Mouse (Mus musculus) testis, adult 2 months (tissue): ENCODE data around the gene Siva1. TPM values are rescaled to one million over a fixed set of nuclear protein-coding genes. Genes with fewer than 3 reads are reported as not detected.
A peak's percentile ranks its signal among the peaks of the same experiment; 100 is the strongest.

Source experiments
- H3K27ac ChIP-seq: fragments of 200-500 bp; 2 replicates; pipeline ENCODE4 v1.5.1; 2012; ENCODE audit warnings: low read depth, low read length; ENCODE audit not compliant: control insufficient read depth, insufficient read depth
- H3K27me3 ChIP-seq: fragments of 200-500 bp; 2 replicates; pipeline ENCODE4 v1.6.1; 2012; ENCODE audit warnings: mild to moderate bottlenecking, low read length, moderate library complexity; ENCODE audit not compliant: control insufficient read depth, insufficient read depth
- H3K36me3 ChIP-seq: fragments of 200-500 bp; 2 replicates; pipeline ENCODE4 v1.6.1; 2012; ENCODE audit warnings: mild to moderate bottlenecking, low read length; ENCODE audit not compliant: control insufficient read depth, insufficient read depth
- H3K4me1 ChIP-seq: fragments of 200-500 bp; 2 replicates; pipeline ENCODE4 v1.6.1; 2012; ENCODE audit warnings: low read length; ENCODE audit not compliant: control insufficient read depth, insufficient read depth
- H3K4me3 ChIP-seq: fragments of 200-500 bp; 2 replicates; pipeline ENCODE4 v1.5.1; 2012; ENCODE audit warnings: low read depth, mild to moderate bottlenecking, low read length, moderate library complexity, mixed read lengths; ENCODE audit not compliant: control insufficient read depth
- CTCF ChIP-seq: fragments of 200-500 bp; IDR thresholded peaks from 2 replicates; pipeline ENCODE4 v1.5.1; 2012; ENCODE audit warnings: low read depth, mild to moderate bottlenecking, inconsistent platforms, low read length, moderate library complexity; ENCODE audit not compliant: control insufficient read depth, insufficient read depth, insufficient replicate concordance
- POLR2A ChIP-seq: fragments of 200-500 bp; IDR thresholded peaks from 2 replicates; pipeline ENCODE4 v1.6.1; 2012; ENCODE audit warnings: low read depth, mild to moderate bottlenecking, inconsistent platforms, low read length, moderate library complexity; ENCODE audit not compliant: control insufficient read depth
- polyA plus RNA-seq: library from polyadenylated mRNA; depleted of rRNA; stranded (reverse); fragments of >200 nt; gene quantifications from 2 replicates; pipeline ENCODE4 v1.2.3, GENCODE M21; 2012; rRNA removed

Siva1 gene
- 36.0 and 41.7 TPM in 2 replicates for polyA plus RNA-seq

DNA sequence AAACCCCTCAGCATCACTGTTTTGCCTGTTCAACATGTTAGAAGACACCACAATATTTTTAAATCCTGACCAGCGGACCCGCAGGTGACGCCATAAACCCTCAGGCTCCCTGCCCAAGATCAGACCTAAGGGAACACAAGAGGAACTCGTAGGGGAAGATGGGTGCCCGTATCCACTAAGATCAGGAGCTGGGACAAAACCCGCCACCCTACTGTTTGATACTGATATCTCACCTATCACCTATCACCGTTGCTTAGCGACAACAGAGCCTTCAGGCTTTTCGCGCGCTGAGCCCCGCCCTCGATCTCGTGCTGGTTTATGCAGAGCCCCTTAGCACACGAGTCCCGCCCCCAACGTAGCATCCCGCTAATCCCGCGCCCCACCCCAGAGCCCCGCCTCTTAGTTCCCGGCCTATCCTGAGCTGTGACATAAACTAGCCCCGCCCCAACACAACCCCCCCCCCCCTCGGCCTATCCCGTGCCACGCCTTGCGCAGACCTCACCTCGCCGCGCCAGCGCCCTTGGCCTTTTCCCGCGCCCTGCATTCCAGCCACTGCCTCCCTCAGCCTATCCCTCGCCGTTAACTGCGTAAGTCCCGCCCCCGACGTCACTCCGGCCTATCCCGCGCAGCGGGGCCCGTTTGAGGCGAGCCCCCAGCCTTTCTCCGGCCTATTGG is at the start of gene Siva1:
Siva1 (plus strand) TSS at position 500 of the 675 bp plus-strand sequence.
- no peak for TF ChIP-seq CTCF
- TF ChIP-seq POLR2A, result peak; percentile 17; the same call in 1 of the 2 replicates
- H3K4me1 ChIP-seq, result peaks cover 26% of the 10 kb centered on the region
- H3K27me3 ChIP-seq, result no peaks in the 10 kb centered on the region

DNA sequence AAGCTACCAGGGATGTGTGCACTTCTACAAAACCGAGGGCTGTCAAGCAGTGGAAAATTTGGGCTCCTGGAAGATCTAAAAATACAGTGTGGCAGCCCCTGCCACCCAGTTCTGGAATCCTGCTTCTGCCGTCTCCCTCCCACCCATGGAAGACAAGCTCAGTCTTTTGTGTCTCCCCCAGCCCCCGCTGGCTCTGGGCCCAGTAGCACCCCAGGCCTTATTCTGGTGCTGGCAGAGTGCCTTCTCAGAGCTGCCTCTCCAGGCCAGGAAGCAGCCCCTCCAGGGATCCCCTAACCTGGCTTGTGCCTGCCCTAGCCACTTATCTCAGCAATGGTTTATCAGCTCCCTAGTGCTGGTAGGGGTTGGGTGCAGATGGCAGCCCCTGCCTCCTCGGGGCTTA is 49.5 kb upstream of the Siva1 start:
- no peak for TF ChIP-seq CTCF
- H3K4me1 ChIP-seq, result peaks cover 2% of the 10 kb centered on the region; the same call in 1 of the 2 replicates

More for the DNA sequence above, at the start of gene Siva1:
- Histone ChIP-seq H3K4me3 (peak within 1 kb of the TSS; percentile 93), H3K36me3 (no peaks in the 10 kb centered on the region), H3K27ac (peak within 1 kb of the TSS; percentile 95)

DNA sequence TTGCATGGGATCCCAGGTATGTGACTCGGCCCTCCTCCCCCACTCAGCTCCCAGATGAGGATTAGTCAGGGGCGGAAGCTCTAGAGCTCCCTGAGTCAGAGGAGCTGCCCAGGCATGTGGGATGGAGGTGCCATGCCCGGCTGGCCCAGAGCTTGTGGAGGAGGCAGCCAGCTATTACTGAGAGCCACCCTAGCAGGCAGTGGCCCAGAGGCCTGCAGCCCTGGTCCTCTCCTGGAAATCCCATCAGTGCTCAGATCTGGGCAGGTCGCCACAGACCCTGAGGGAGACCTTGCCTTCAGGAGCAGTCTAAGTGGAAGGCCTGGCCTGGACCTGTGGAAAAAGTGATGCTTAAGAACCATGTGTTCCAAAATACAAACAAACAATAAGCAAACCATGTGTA is 48.9 kb upstream of the Siva1 start:
- TF ChIP-seq POLR2A, result no peak
- TF ChIP-seq CTCF, result no peak
- no peak overlapping the region for H3K27ac ChIP-seq
- H3K27me3 ChIP-seq, result no peaks in the 10 kb centered on the region
- H3K36me3 ChIP-seq, result no peaks in the 10 kb centered on the region
- no peak overlapping the region for H3K4me3 ChIP-seq
- H3K4me1 ChIP-seq, result peaks cover 2% of the 10 kb centered on the region; the same call in 1 of the 2 replicates

More for the DNA sequence above, 49.5 kb upstream of the Siva1 start:
- Histone ChIP-seq H3K36me3 (no peaks in the 10 kb centered on the region), H3K27me3 (no peaks in the 10 kb centered on the region), H3K27ac (no peak overlapping the region), H3K4me3 (no peak overlapping the region)

GRCm38 (mm10) chr12:112596454-112596853 is 48.0 kb upstream of the Siva1 start:
- H3K4me3 ChIP-seq, result no peak overlapping the region
- H3K27me3 ChIP-seq, result no peaks in the 10 kb centered on the region
- H3K4me1 ChIP-seq, result peaks cover 2% of the 10 kb centered on the region; the same call in 1 of the 2 replicates
- TF ChIP-seq CTCF (no peak), POLR2A (no peak)
- no peaks in the 10 kb centered on the region for H3K36me3 ChIP-seq
- H3K27ac ChIP-seq, result no peak overlapping the region

- TF ChIP-seq CTCF, result no peak
- TF ChIP-seq POLR2A, result no peak
- peaks cover 2% of the 10 kb centered on the region; the same call in 1 of the 2 replicates for H3K4me1 ChIP-seq
Measured at GRCm38 (mm10) chr12:112596891-112597500, 47.5 kb upstream of the Siva1 start.

DNA sequence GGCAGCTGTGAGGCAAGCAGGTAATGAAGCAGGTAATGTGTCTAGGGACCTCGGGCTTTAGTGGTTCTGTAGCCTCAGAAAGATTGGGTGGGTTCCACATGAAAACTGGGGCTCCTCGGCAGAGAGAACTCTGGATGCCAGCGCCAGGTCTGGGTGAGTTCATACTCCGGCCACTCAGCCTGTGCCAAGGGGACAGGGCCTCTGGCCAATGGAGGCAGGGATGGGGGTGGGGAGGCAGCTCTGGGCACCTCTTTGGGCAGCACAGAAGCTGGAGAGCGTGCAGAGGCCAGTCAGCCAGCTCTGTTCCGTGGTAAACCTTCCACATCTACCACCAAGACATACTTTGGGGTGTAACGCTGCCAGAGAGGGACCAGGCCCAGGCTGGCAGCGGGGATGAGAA is 46.9 kb upstream of the Siva1 start:
- TF ChIP-seq CTCF (no peak), POLR2A (no peak)
- peaks cover 2% of the 10 kb centered on the region; the same call in 1 of the 2 replicates for H3K4me1 ChIP-seq
- H3K36me3 ChIP-seq, result no peaks in the 10 kb centered on the region
- no peak overlapping the region for H3K27ac ChIP-seq
- no peak overlapping the region for H3K4me3 ChIP-seq
- no peaks in the 10 kb centered on the region for H3K27me3 ChIP-seq

More at GRCm38 (mm10) chr12:112596891-112597500, 47.5 kb upstream of the Siva1 start:
- Histone ChIP-seq H3K27ac (no peak overlapping the region), H3K4me3 (no peak overlapping the region), H3K27me3 (no peaks in the 10 kb centered on the region), H3K36me3 (no peaks in the 10 kb centered on the region)

DNA sequence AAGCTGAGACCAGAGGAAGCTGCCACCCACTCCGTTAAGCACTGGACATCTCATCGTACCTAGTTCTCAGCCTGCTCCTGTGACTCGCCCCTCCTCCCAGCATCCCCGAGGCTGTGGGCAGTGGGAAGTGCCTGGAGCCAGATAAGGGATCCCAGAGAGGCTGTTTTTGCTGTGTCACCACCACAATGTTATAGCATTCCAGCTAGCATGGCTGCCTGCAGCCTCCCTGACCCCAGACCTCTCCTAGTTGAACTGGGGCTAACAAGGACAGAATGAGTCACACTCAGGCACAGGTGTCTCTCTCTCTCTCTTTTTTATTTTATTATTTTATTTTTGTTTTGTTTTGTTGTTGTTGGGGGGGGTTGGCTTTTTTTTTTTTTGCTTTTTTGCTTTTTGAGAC is 45.3 kb upstream of the Siva1 start:
- Histone ChIP-seq H3K27me3 (no peaks in the 10 kb centered on the region), H3K4me1 (peaks cover 2% of the 10 kb centered on the region; the same call in 1 of the 2 replicates), H3K27ac (no peak overlapping the region), H3K4me3 (no peak overlapping the region), H3K36me3 (no peaks in the 10 kb centered on the region)
- TF ChIP-seq POLR2A (no peak), CTCF (no peak)
